Mouse (Mus musculus) forebrain, embryonic 16.5 days (tissue): ENCODE data around the gene Zc3h4. TPM values are rescaled to one million over a fixed set of nuclear protein-coding genes. Genes with fewer than 3 reads are reported as not detected.
A peak's percentile ranks its signal among the peaks of the same experiment; 100 is the strongest.

Experiments
- ATAC-seq: fragments of 200-750 bp; cut with Nextera tagmentation; 2 replicates; pipeline ENCODE4 v1.8.0; 2017; ENCODE audit warnings: mild to moderate bottlenecking, moderate library complexity
- H3K27ac ChIP-seq: fragments of 300-500 bp; sonication (generic); 2 replicates; pipeline ENCODE4 v1.5.1; 2014; ENCODE audit warnings: low read length, control low read depth
- H3K27me3 ChIP-seq: fragments of 300-500 bp; sonication (generic); replicated peaks from 2 replicates; pipeline ENCODE4 v1.6.1; 2014; ENCODE audit warnings: low read length; ENCODE audit not compliant: control insufficient read depth, insufficient read depth
- H3K36me3 ChIP-seq: fragments of 300-500 bp; sonication (generic); 2 replicates; pipeline ENCODE4 v1.6.1; 2014; ENCODE audit not compliant: control insufficient read depth, insufficient read depth
- H3K4me1 ChIP-seq: fragments of 300-500 bp; sonication (generic); replicated peaks from 2 replicates; pipeline ENCODE4 v1.6.1; 2014; ENCODE audit warnings: low read length; ENCODE audit not compliant: control insufficient read depth, insufficient read depth
- H3K4me2 ChIP-seq: fragments of 300-500 bp; sonication (generic); 2 replicates; pipeline ENCODE4 v1.6.1; 2014; ENCODE audit warnings: mild to moderate bottlenecking, low read length, control low read depth
- H3K4me3 ChIP-seq: fragments of 300-500 bp; sonication (generic); replicated peaks from 2 replicates; pipeline ENCODE4 v1.5.1; 2014; ENCODE audit warnings: mild to moderate bottlenecking, low read length, control low read depth
- H3K9ac ChIP-seq: fragments of 300-500 bp; sonication (generic); replicated peaks from 2 replicates; pipeline ENCODE4 v1.6.1; 2014; ENCODE audit warnings: low read depth, low read length, control low read depth
- H3K9me3 ChIP-seq: fragments of 300-500 bp; sonication (generic); 2 replicates; pipeline ENCODE4 v1.6.1; 2016; ENCODE audit warnings: low read length; ENCODE audit not compliant: control insufficient read depth
- WGBS: fragments of 180-500 bp; shearing (Covaris S2); extraction: QIAGEN DNeasy Blood & Tissue Kit; methylation state at CpG from one replicate; pipeline ENCODE4 v1.1.7; 2014; 5-methylcytosine and 5-hydroxymethylcytosine counted together
- polyA plus RNA-seq: library from polyadenylated mRNA; unstranded; fragments of >200 nt; fragmentation: Nextera tagmentation; extraction: Ambion mirVana; gene quantifications from 2 replicates; pipeline ENCODE4 v1.2.1, GENCODE M21; 2015

Gene Zc3h4
- polyA plus RNA-seq, 1 experiment from 2014 or later, result 19.3 TPM

- Histone ChIP-seq H3K4me1 (peaks cover 18% of the 10 kb centered on the region), H3K9ac (no peak overlapping the region), H3K36me3 (no peaks in the 10 kb centered on the region), H3K27ac (peak overlapping the region; percentile 1; the same call in 1 of the 2 replicates), H3K4me3 (no peak overlapping the region), H3K9me3 (no peaks in the 10 kb centered on the region), H3K27me3 (peaks cover 31% of the 10 kb centered on the region), H3K4me2 (no peak overlapping the region)
- 1% methylated on average over 5 of the region's 5 CpGs for WGBS
- ATAC-seq, result peak; percentile 52
Measured at GRCm38 (mm10) chr7:16468115-16468514, 67.4 kb downstream of the Zc3h4 start.

GRCm38 (mm10) chr7:16471549-16471948 is 70.8 kb downstream of the Zc3h4 start:
- H3K27ac ChIP-seq, result no peak overlapping the region
- 39% methylated on average over 9 of the region's 9 CpGs for WGBS
- ATAC-seq, result no peak

GRCm38 (mm10) chr7:16472116-16472709 is 71.5 kb downstream of the Zc3h4 start:
- peak; percentile 66 for ATAC-seq
- no peaks in the 10 kb centered on the region for H3K36me3 ChIP-seq
- H3K9ac ChIP-seq, result no peak overlapping the region
- H3K4me1 ChIP-seq, result peaks cover 36% of the 10 kb centered on the region
- no peak overlapping the region for H3K4me3 ChIP-seq
- peak overlapping the region; percentile 38 for H3K4me2 ChIP-seq
- H3K27me3 ChIP-seq, result peaks cover 67% of the 10 kb centered on the region
- no peaks in the 10 kb centered on the region for H3K9me3 ChIP-seq
- no peak overlapping the region; the same call in 1 of the 2 replicates for H3K27ac ChIP-seq
- WGBS, result 2% methylated on average over 17 of the region's 17 CpGs

More at GRCm38 (mm10) chr7:16471549-16471948, 70.8 kb downstream of the Zc3h4 start:
- H3K9ac ChIP-seq, result no peak overlapping the region
- H3K36me3 ChIP-seq, result no peaks in the 10 kb centered on the region
- H3K4me3 ChIP-seq, result no peak overlapping the region
- no peaks in the 10 kb centered on the region for H3K9me3 ChIP-seq
- peaks cover 62% of the 10 kb centered on the region for H3K27me3 ChIP-seq
- peaks cover 34% of the 10 kb centered on the region for H3K4me1 ChIP-seq
- H3K4me2 ChIP-seq, result no peak overlapping the region

- WGBS, result 63% methylated on average over 8 of the region's 8 CpGs
- Histone ChIP-seq H3K4me2 (no peak overlapping the region), H3K36me3 (no peaks in the 10 kb centered on the region), H3K27ac (no peak overlapping the region), H3K27me3 (peaks cover 69% of the 10 kb centered on the region), H3K4me1 (peaks cover 26% of the 10 kb centered on the region), H3K9me3 (no peaks in the 10 kb centered on the region), H3K4me3 (no peak overlapping the region), H3K9ac (no peak overlapping the region)
- no peak for ATAC-seq
Measured at GRCm38 (mm10) chr7:16473847-16474246, 73.1 kb downstream of the Zc3h4 start.

DNA sequence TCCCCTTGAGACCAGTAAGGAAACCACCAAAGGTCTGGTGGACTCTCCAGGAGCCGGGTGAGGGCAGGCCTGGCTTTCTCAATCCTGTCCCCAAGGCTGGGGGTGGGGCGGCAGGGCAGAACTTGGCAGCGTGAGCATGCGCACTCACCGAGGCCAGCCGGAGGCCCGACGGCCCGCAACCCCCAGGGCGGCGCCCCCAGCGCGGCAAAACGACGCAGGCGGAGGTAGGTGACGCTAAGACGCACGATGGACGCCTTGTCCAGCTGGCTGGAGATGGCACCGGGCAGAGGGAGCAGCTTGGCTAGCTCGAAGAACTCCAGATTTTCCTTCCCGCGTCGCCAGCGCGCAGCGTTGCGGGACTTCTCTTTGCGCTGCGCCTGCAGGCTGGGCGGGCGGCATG is 73.7 kb downstream of the Zc3h4 start:
- Histone ChIP-seq H3K4me1 (peaks cover 26% of the 10 kb centered on the region), H3K4me3 (peak overlapping the region; percentile 14), H3K9me3 (no peaks in the 10 kb centered on the region), H3K36me3 (no peaks in the 10 kb centered on the region), H3K4me2 (peak overlapping the region; percentile 23; the same call in 1 of the 2 replicates), H3K9ac (no peak overlapping the region), H3K27me3 (peaks cover 68% of the 10 kb centered on the region), H3K27ac (no peak overlapping the region)
- no peak for ATAC-seq
- WGBS, result 4% methylated on average over 33 of the region's 33 CpGs

- ATAC-seq, result no peak
- peaks cover 26% of the 10 kb centered on the region for H3K4me1 ChIP-seq
- WGBS, result 5% methylated on average over 23 of the region's 23 CpGs
- no peak overlapping the region for H3K27ac ChIP-seq
- H3K9me3 ChIP-seq, result no peaks in the 10 kb centered on the region
- H3K4me2 ChIP-seq, result peak overlapping the region; percentile 44
- H3K9ac ChIP-seq, result peak overlapping the region; percentile 29; the same call in 1 of the 2 replicates
- peak overlapping the region; percentile 34 for H3K4me3 ChIP-seq
- H3K27me3 ChIP-seq, result peaks cover 61% of the 10 kb centered on the region
- no peaks in the 10 kb centered on the region for H3K36me3 ChIP-seq
Measured at GRCm38 (mm10) chr7:16475321-16475720, 74.6 kb downstream of the Zc3h4 start.

- Histone ChIP-seq H3K4me2 (peak overlapping the region; percentile 44), H3K9ac (peak overlapping the region; percentile 29; the same call in 1 of the 2 replicates), H3K4me3 (peak overlapping the region; percentile 34), H3K4me1 (peaks cover 26% of the 10 kb centered on the region), H3K27me3 (peaks cover 55% of the 10 kb centered on the region), H3K36me3 (no peaks in the 10 kb centered on the region), H3K9me3 (no peaks in the 10 kb centered on the region), H3K27ac (no peak overlapping the region)
- ATAC-seq, result no peak
- WGBS, result under 1% methylated on average over 56 of the region's 59 CpGs
Measured at GRCm38 (mm10) chr7:16475764-16476599, 75.3 kb downstream of the Zc3h4 start.

- Histone ChIP-seq H3K9ac (no peak overlapping the region), H3K4me2 (peak overlapping the region; percentile 44), H3K27me3 (peaks cover 51% of the 10 kb centered on the region), H3K4me1 (peaks cover 26% of the 10 kb centered on the region), H3K36me3 (no peaks in the 10 kb centered on the region), H3K4me3 (peak overlapping the region; percentile 34), H3K9me3 (no peaks in the 10 kb centered on the region), H3K27ac (no peak overlapping the region)
- no peak for ATAC-seq
- WGBS, result 2% methylated on average over 34 of the region's 34 CpGs
Measured at GRCm38 (mm10) chr7:16476600-16476989, 75.9 kb downstream of the Zc3h4 start.

DNA sequence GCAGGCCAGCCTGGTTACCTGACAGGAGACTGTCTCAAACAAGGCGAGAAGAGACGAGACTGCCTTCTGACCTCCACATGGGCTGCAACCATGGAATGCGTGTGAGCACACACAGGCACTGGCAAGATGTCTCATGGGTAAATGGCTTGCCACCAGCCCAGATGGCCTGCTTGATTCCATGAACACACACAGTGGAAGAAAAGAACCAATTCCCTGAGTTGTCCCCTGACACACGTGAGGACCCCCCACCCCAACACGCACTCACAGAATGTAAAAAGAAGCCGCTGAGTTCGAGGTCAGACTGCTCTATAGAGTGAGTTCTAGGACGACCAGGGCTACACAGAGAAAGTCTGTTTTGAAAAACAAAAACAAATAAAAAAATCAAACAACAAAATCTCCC is 76.9 kb downstream of the Zc3h4 start, which contains the start of gene Npas1:
Gene Npas1 (minus strand): TSS at position 101 of the 400 bp plus-strand sequence.
- H3K9ac ChIP-seq, result no peak within 1 kb of the TSS

More for the DNA sequence above, 76.9 kb downstream of the Zc3h4 start, which contains the start of gene Npas1:
- WGBS, result 89% methylated on average over 8 of the region's 8 CpGs
- Histone ChIP-seq H3K36me3 (no peaks in the 10 kb centered on the region), H3K4me2 (peak within 1 kb of the TSS; percentile 44), H3K9me3 (no peaks in the 10 kb centered on the region), H3K27ac (no peak within 1 kb of the TSS), H3K27me3 (peaks cover 46% of the 10 kb centered on the region), H3K4me1 (peaks cover 17% of the 10 kb centered on the region), H3K4me3 (peak within 1 kb of the TSS; percentile 34)
- ATAC-seq, result no peak
